22 mouse cellular contexts compared by ENCODE assay signal in the genomic region with DNA sequence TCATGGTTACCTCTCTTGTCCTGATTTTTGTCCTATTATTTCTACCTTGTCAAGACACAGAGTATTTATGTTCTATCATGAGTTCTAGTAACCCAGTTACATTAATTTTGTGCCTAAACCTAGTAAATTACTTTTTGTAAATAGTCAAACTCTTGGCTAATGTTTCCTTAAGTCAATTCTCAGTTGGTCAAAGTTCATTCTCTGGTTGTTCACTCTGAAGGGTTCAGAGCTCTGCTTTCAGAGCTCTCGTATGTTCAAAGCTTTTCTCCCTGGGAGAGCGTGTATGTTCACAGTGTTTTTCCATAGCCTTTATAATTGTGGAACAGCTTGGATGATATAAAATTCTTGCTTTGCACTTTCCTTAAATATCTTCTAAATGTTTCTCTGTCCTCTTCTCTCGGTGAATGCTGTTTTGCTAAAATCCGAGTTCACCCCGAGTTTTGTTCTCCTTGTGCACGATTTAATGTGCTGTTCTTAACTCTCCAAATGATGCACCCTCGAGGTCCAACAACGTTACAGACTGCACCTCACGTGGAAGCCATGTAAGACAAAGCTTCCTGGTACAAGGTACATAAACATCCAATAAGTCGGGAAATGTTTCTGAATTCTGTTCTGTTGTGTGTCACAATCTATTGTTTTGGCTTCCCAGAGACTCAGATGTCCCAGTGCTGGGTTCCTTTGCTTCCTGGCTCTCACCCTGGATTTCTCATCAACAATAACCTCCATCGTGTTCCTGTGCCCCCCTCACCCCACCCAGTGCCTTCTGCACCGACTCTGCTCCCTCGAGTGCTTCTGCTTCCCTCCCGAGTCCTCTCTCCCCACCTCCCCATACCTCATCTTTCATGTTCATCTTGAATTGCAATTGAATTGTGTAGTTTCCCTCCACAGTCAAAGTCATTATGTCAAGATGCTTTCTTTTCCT.
A peak's percentile ranks its signal among the peaks of the same experiment; 100 is the strongest.
DNase-seq lines count a peak whose midpoint lies in the region; ATAC-seq and TF ChIP-seq lines count a peak whose summit lies in the region.
"Had no signal": no experiment of that assay in that cellular context is flagged by ENCODE, and none has a peak within 500 bp of the region (broad histone marks: within the 10 kb centered on the region; RNA-seq: fewer than 3 reads in every experiment).

No protein-coding gene starts in this region.

- peak; percentile 90 for DNase-seq in heart, adult 11 months
- DNase-seq in heart, postnatal 10 days = no peak
- DNase-seq in kidney, postnatal 0 days (ENCODE audit: low spot score) = peak; percentile 44
- DNase-seq in kidney, postnatal 4 days = no peak
- DNase-seq in left cerebral cortex, postnatal 25 days (ENCODE audit: low spot score in 2 of 2) = peak; percentile 34 to 76
- DNase-seq in left cerebral cortex, postnatal 10 days (ENCODE audit: extremely low spot score in 1 of 2, low spot score in 2 of 2) = no peak
- no peak for DNase-seq in limb, embryonic 10.5 days (ENCODE audit: low spot score)
- DNase-seq: adrenal gland, postnatal 36 days; cerebellum, adult 11-12 months; cerebellum, postnatal 10 days; gastrocnemius, postnatal 10 days; lung, adult 18-20 months; lung, postnatal 10 days; thymus, adult 2 months; thymus, postnatal 4 days had no signal

- WGBS in kidney, postnatal 0 days = 65% methylated on average over 14 of the region's 14 CpGs
- 84% methylated on average over 14 of the region's 14 CpGs for WGBS in limb, embryonic 10.5 days

- TF ChIP-seq CTCF in kidney, postnatal 0 days (IDR thresholded peaks at IDR 0.05; ENCODE audit: low read depth) = no peak

- H3K27ac ChIP-seq in kidney, postnatal 0 days = 0 out of 2 replicates have a peak overlapping the region, but pooled peaks have one; percentile 0
- 0 out of 2 replicates have a peak overlapping the region, but pooled peaks have one; percentile 19 for H3K27ac ChIP-seq in brown adipose tissue, adult 24 weeks (replicated peaks; ENCODE audit: low read depth, low read length)
- no peak overlapping the region for H3K27ac ChIP-seq in limb, embryonic 10.5 days
- H3K27ac ChIP-seq: hindbrain, embryonic 10.5 days; limb, embryonic 15.5 days; midbrain, embryonic 10.5 days; stomach, postnatal 0 days had no signal

- H3K9ac ChIP-seq in kidney, postnatal 0 days (ENCODE audit: low read depth, low read length) = no peak overlapping the region
- H3K9ac ChIP-seq: limb, embryonic 15.5 days had no signal

- intact Hi-C loops in heart, postnatal 10 days (cut with DNase I) = no loop called here
- intact Hi-C loops in left cerebral cortex, postnatal 25 days (cut with DNase I) = loop anchor here (1.0 kb wide), 2 partner anchors 40 to 74 kb away; no protein-coding TSS in a partner anchor
- intact Hi-C loops in left cerebral cortex, postnatal 10 days (cut with DNase I) = loop anchor here (5.0 to 10.0 kb wide), 2 partner anchors 89 to 232 kb away; a partner anchor contains a TSS

- H3K27me3 ChIP-seq in kidney, postnatal 0 days (ENCODE audit: insufficient read depth, low read length) = no peaks in the 10 kb centered on the region
- H3K27me3 ChIP-seq in limb, embryonic 10.5 days (ENCODE audit: low read depth, poor library complexity, severe bottlenecking) = no peaks in the 10 kb centered on the region
- H3K27me3 ChIP-seq: limb, embryonic 15.5 days had no signal

- H3K4me2 ChIP-seq in kidney, postnatal 0 days (ENCODE audit: low read length) = no peak overlapping the region
- H3K4me2 ChIP-seq: heart, embryonic 11.5 days; limb, embryonic 15.5 days had no signal

- no peak for ATAC-seq in kidney, postnatal 0 days (replicated peaks; ENCODE audit: low FRiP score, low read depth)
- ATAC-seq: hindbrain, embryonic 16.5 days had no signal

- no peak overlapping the region for H3K4me3 ChIP-seq in kidney, postnatal 0 days (replicated peaks; ENCODE audit: low read depth, low read length)
- H3K4me3 ChIP-seq in brown adipose tissue, adult 24 weeks (ENCODE audit: insufficient read depth, low read depth, low read length) = no peak overlapping the region
- no peak overlapping the region for H3K4me3 ChIP-seq in limb, embryonic 10.5 days
- H3K4me3 ChIP-seq: hindbrain, embryonic 10.5 days; limb, embryonic 15.5 days; midbrain, embryonic 10.5 days had no signal

- H3K36me3 ChIP-seq in kidney, postnatal 0 days (ENCODE audit: insufficient read depth, low read length) = no peaks in the 10 kb centered on the region
- H3K36me3 ChIP-seq in limb, embryonic 10.5 days = no peaks in the 10 kb centered on the region
- H3K36me3 ChIP-seq: hindbrain, embryonic 10.5 days; limb, embryonic 15.5 days; midbrain, embryonic 10.5 days had no signal

- H3K4me1 ChIP-seq in kidney, postnatal 0 days (replicated peaks; ENCODE audit: insufficient read depth, low read length) = no peaks in the 10 kb centered on the region
- H3K4me1 ChIP-seq in brown adipose tissue, adult 24 weeks (ENCODE audit: control insufficient read depth, insufficient read depth, insufficient read length, low read length) = peaks cover 14% of the 10 kb centered on the region; the same call in 1 of the 2 replicates
- peaks cover 20% of the 10 kb centered on the region for H3K4me1 ChIP-seq in limb, embryonic 10.5 days
- H3K4me1 ChIP-seq: limb, embryonic 15.5 days had no signal

- no peaks in the 10 kb centered on the region for H3K9me3 ChIP-seq in kidney, postnatal 0 days (replicated peaks; ENCODE audit: low read length)
- H3K9me3 ChIP-seq in limb, embryonic 10.5 days (replicated peaks) = no peaks in the 10 kb centered on the region
- H3K9me3 ChIP-seq: hindbrain, embryonic 10.5 days; limb, embryonic 15.5 days; midbrain, embryonic 10.5 days had no signal

Comparison
In these comparisons a context has a peak if more than half of its experiments do, and no peak if none do; other contexts are left out.
1. DNase-seq: peak in heart, adult 11 months (single experiment), kidney, postnatal 0 days (single experiment) and left cerebral cortex, postnatal 25 days (2 of 2); none in heart, postnatal 10 days (0 of 2), kidney, postnatal 4 days (0 of 2), left cerebral cortex, postnatal 10 days (0 of 2) and limb, embryonic 10.5 days (single experiment).